Mouse (Mus musculus) brain, adult 2 months (tissue): ENCODE measurements at regions not wholly inside any gene's neighbourhood (a gene's known extent, or its start where the extent isn't known, plus 50 kb on each side); places are given as distances from the start of the nearest gene placed in this dataset.
A peak's percentile ranks its signal among the peaks of the same experiment; 100 is the strongest.

Source experiments
- DNase-seq: peaks from one replicate; pipeline ENCODE4 v3.0.0; 2011; ENCODE audit warnings: low read depth, low spot score

DNA sequence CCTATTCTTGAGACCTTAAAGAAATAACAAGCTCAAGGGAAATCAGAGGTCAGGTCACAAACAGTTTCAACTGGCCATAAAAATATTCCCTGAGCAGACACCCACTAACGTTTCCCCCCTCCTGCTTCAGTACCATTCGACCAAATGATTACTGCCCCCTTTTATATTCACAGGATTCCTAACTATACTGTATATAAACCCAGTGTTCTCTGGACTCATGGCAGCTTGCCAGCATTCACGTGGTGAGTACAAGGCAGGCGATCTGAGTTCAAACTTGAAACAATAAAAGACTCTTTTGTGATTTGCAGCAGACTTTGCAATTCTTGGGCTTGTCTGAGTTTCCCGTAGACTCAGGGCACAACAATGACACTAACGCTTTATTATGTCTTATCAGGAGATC lies 989.0 kb upstream of the H2afb3 start:
- DNase-seq = no peak

DNA sequence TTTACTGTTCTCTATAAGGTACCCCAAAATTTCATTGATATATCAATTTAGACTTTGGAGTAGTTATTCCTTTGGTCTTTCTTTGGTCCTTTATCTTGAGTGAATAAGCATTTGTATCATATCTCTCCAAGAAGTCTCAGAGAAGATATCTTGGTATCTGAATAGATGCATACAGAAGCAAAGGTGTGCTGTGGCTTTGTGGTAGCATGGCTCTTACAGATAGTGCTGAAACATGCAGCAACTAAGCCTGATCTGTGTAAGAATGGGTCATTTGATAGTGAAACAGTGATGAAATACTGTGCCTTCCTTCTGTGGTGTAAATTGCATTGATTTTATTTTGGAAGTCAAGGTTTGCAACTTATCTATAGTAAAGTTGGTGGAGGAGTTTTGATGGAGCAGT lies 978.3 kb upstream of the H2afb3 start:
- DNase-seq = no peak

DNA sequence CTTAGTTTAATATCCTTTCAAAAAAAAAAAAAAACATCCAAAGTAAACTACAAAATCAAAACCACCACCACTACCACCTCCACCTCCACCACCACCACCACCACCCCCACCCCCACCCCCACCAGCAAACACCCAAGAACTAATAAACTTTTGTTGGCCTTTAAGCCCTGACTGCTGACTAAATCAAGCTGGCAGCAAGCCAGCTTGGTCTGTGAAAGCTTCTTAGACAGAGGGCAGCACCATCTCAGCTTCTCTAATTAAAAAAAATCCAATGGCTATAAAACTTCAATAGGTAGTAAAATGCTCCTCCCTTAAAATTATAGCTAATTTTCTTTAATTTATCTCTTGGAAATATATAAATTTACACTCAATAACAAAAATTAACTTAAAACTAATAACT lies 957.2 kb upstream of the H2afb3 start:
- no peak for DNase-seq

DNA sequence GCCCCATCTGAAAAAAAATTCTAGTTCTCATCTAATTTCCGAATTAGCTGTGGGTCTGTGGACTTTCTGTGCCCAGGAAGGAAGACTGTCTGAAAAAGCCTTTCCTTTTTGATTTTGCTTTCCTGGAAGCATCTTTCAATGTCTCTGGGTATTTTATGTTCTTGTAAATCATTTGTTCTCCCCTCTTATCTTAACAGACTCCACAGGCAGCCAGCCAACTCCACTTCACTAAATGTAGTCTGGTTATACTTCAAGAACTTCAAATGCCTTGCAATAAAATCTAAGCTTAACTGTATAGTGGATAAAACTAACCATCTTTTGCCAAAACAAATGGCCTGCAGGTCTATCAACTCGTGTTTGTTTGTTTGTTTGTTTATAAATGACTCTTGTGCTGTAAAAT lies 956.7 kb upstream of the H2afb3 start:
- peak; percentile 12 for DNase-seq

DNA sequence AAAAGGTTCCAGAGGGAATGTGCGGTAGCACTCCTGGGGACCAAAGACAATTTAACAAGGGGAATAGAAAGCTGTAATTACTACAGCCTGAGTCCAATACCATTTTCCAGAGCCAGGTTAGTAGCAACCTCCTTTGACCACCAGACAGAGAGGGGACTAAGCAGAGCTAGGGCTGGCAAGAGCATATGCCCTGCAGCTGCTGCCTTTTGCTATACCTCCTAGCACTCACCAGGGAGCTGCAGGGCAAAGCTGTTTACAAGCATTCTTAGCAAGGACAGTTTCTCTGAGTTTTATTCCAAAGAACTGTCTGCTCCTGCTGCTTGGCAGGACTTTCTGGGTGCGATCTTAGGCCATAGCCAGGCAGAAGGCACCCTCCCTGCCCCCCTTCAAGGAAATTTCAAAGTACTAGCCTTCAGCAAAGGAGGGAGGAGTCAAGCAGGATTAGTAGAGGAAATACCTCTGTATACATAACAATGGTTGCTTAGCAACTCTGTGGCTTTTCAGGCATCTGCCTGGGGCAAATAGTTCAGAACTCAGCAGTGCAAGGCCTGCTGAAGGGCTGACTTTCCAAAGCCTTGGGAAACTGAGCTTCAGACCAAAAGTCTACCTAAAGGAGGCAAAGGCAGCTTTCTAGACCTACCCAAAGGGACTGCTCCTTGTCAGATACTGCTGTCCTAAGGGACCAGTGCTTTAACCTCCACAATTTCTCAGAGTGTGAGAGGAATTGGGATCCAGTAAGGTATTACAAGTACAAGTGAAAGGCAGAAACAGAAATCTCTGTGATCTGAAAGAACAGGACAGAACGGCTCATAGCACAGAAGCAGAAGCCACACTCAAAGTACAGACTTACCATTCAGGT lies 919.5 kb upstream of the H2afb3 start:
- DNase-seq = peak; percentile 0
